Mouse (Mus musculus) MEL (cell line): ENCODE results near the gene Pigl. TPM values are rescaled to one million over a fixed set of nuclear protein-coding genes. Genes with fewer than 3 reads are reported as not detected.

Source experiments
- DNase-seq: peaks from one replicate; pipeline ENCODE4 v3.0.0; 2011; ENCODE audit warnings: low read depth, low spot score
- H3K27ac ChIP-seq: 2 replicates; pipeline ENCODE4 v1.5.1; 2012; ENCODE audit warnings: low read depth, mild to moderate bottlenecking, control low read depth, low read length, moderate library complexity; ENCODE audit not compliant: control insufficient read depth
- H3K27me3 ChIP-seq, 2 experiments: fragments of 150-350 bp in 1 of 2; sonication (generic) in 1 of 2; 2 replicates each; pipeline ENCODE4 v1.6.1; 2012; ENCODE audit warnings: low read length in 2 of 2, mild to moderate bottlenecking in 2 of 2, improper control_type of control experiment in 1 of 2, moderate library complexity in 1 of 2; ENCODE audit not compliant: insufficient read depth in 2 of 2, control insufficient read depth in 1 of 2
- H3K36me3 ChIP-seq, 2 experiments: 2 replicates each; pipeline ENCODE4 v1.6.1; 2012 to 2014; ENCODE audit warnings: low read length in 2 of 2, improper control_type of control experiment in 1 of 2, inconsistent platforms in 1 of 2, mild to moderate bottlenecking in 1 of 2; ENCODE audit not compliant: insufficient read depth in 2 of 2, control insufficient read depth in 1 of 2
- H3K4me1 ChIP-seq, 2 experiments: fragments of 150-350 bp in 1 of 2; sonication (generic) in 1 of 2; 2 replicates each; pipeline ENCODE4 v1.6.1; 2012; ENCODE audit warnings: low read length in 2 of 2, improper control_type of control experiment in 1 of 2, mild to moderate bottlenecking in 1 of 2; ENCODE audit not compliant: insufficient read depth in 2 of 2, control insufficient read depth in 1 of 2
- H3K4me3 ChIP-seq, 2 experiments: fragments of 150-350 bp in 1 of 2; sonication (generic) in 1 of 2; 2 replicates each; pipeline ENCODE4 v1.5.1; 2012; ENCODE audit warnings: low read depth in 2 of 2, low read length in 2 of 2, mild to moderate bottlenecking in 2 of 2, moderate library complexity in 2 of 2, control low read depth in 1 of 2, improper control_type of control experiment in 1 of 2; ENCODE audit not compliant: control insufficient read depth in 1 of 2, insufficient read depth in 1 of 2
- H3K79me2 ChIP-seq: 2 replicates; pipeline ENCODE4 v1.6.1; 2012; ENCODE audit warnings: mild to moderate bottlenecking, low read length, moderate library complexity; ENCODE audit not compliant: control insufficient read depth, poor library complexity, insufficient read depth
- H3K9ac ChIP-seq: 2 replicates; pipeline ENCODE4 v1.6.1; 2012; ENCODE audit warnings: low read depth, mild to moderate bottlenecking, control low read depth, low read length, moderate library complexity; ENCODE audit not compliant: control insufficient read depth, poor library complexity, severe bottlenecking
- H3K9me3 ChIP-seq: fragments of 150-350 bp; sonication (generic); replicated peaks from 2 replicates; pipeline ENCODE4 v1.6.1; 2012; ENCODE audit warnings: mild to moderate bottlenecking, low read length, improper control_type of control experiment, moderate library complexity; ENCODE audit not compliant: insufficient read depth
- BHLHE40 ChIP-seq: IDR thresholded peaks from 2 replicates; pipeline ENCODE4 v1.6.1; 2012; ENCODE audit warnings: low read depth, mild to moderate bottlenecking, inconsistent platforms, low read length, improper control_type of control experiment, borderline replicate concordance
- EP300 ChIP-seq, 2 experiments: IDR thresholded peaks; 2 replicates each; pipeline ENCODE4 v1.6.1; 2011; ENCODE audit warnings: improper control_type of control experiment in 2 of 2, low read length in 2 of 2, low read depth in 1 of 2, mild to moderate bottlenecking in 1 of 2
- ETS1 ChIP-seq: IDR thresholded peaks from 2 replicates; pipeline ENCODE4 v1.6.1; 2012; ENCODE audit warnings: low read depth, mild to moderate bottlenecking, inconsistent platforms, low read length, improper control_type of control experiment, moderate library complexity
- KAT2A ChIP-seq: conservative IDR thresholded peaks from 2 replicates; pipeline ENCODE4 v1.6.1; 2012; ENCODE audit warnings: low read depth, low read length, improper control_type of control experiment, inconsistent platforms
- MEF2A ChIP-seq: IDR thresholded peaks from 2 replicates; pipeline ENCODE4 v1.6.1; 2014; ENCODE audit warnings: low read depth, mild to moderate bottlenecking, inconsistent platforms, low read length, improper control_type of control experiment; ENCODE audit not compliant: poor library complexity, insufficient replicate concordance, severe bottlenecking; ENCODE audit errors: extremely low read depth
- MXI1 ChIP-seq: IDR thresholded peaks from 2 replicates; pipeline ENCODE4 v1.6.1; 2011; ENCODE audit warnings: mild to moderate bottlenecking, low read depth, low read length, improper control_type of control experiment
- MYB ChIP-seq: IDR thresholded peaks from 2 replicates; pipeline ENCODE4 v1.6.1; 2011; ENCODE audit warnings: mild to moderate bottlenecking, low read depth, low read length, improper control_type of control experiment
- MYC ChIP-seq: IDR thresholded peaks from 2 replicates; pipeline ENCODE4 v1.6.1; 2011; ENCODE audit warnings: low read depth, mild to moderate bottlenecking, low read length, improper control_type of control experiment, moderate library complexity
- NELFE ChIP-seq: IDR thresholded peaks from 2 replicates; pipeline ENCODE4 v1.6.1; 2011; ENCODE audit warnings: low read depth, low read length, improper control_type of control experiment
- RCOR1 ChIP-seq: IDR thresholded peaks from 2 replicates; pipeline ENCODE4 v1.6.1; 2012; ENCODE audit warnings: low read depth, mild to moderate bottlenecking, inconsistent platforms, low read length, improper control_type of control experiment
- SIN3A ChIP-seq: IDR thresholded peaks from 2 replicates; pipeline ENCODE4 v1.6.1; 2012; ENCODE audit warnings: low read length, improper control_type of control experiment, inconsistent platforms
- SMC3 ChIP-seq: IDR thresholded peaks from 2 replicates; pipeline ENCODE4 v1.6.1; 2011; ENCODE audit warnings: low read depth, low read length, improper control_type of control experiment
- TCF12 ChIP-seq: IDR thresholded peaks from 2 replicates; pipeline ENCODE4 v1.6.1; 2014; ENCODE audit warnings: low read depth, mild to moderate bottlenecking, inconsistent platforms, low read length, improper control_type of control experiment, moderate library complexity
- UBTF ChIP-seq: IDR thresholded peaks from 2 replicates; pipeline ENCODE4 v1.6.1; 2012; ENCODE audit warnings: low read depth, mild to moderate bottlenecking, inconsistent platforms, low read length, improper control_type of control experiment, moderate library complexity, borderline replicate concordance; ENCODE audit not compliant: insufficient read depth
- ZC3H11A ChIP-seq: IDR thresholded peaks from 2 replicates; pipeline ENCODE4 v1.6.1; 2012; ENCODE audit warnings: low read depth, mild to moderate bottlenecking, inconsistent platforms, low read length, improper control_type of control experiment
- polyA plus RNA-seq, 2 experiments: library from polyadenylated mRNA; stranded (reverse) in 1 of 2; unstranded in 1 of 2; fragments of >175 nt in 1 of 2; fragments of >200 nt in 1 of 2; gene quantifications; 2 replicates each; pipeline versions ENCODE4 v1.2.1 to v1.2.4; 2012; ENCODE audit warnings: low replicate concordance in 2 of 2, low read depth in 1 of 2; ENCODE audit not compliant: insufficient read length in 2 of 2, insufficient read depth in 1 of 2, missing spikeins in 1 of 2
- total RNA-seq: library from RNA; depleted of rRNA; stranded (reverse); fragments of 300-350 nt; gene quantifications from 2 replicates; pipeline ENCODE4 v1.2.3, GENCODE M21; 2012

The Pigl gene
- total and polyA plus RNA-seq, 3 experiments, result 2.0 to 4.1 TPM; not detected in 1

- Histone ChIP-seq H3K9me3 (no peaks in the 10 kb centered on the region), H3K36me3 (peaks cover 0 to 67% of the 10 kb centered on the region in 2 experiments; a peak in 2 of 4 replicates), H3K27me3 (no peaks in the 10 kb centered on the region), H3K4me3 (no peak overlapping the region), H3K9ac (no peak overlapping the region), H3K79me2 (no peaks in the 10 kb centered on the region), H3K4me1 (no peaks in the 10 kb centered on the region), H3K27ac (no peak overlapping the region)
- TF ChIP-seq MYC (no peak), SMC3 (no peak), TCF12 (no peak), MYB (no peak), EP300 (IDR thresholded peaks at IDR 0.05; ENCODE audit: low read depth in 1 of 2, low read length in 2 of 2) (no peak), MEF2A (no peak), RCOR1 (no peak), BHLHE40 (no peak)
- DNase-seq, result no peak
Observed at GRCm38 (mm10) chr11:62408848-62409247, 49.4 kb upstream of the Pigl start.

- H3K27ac ChIP-seq, result no peak overlapping the region
- no peaks in the 10 kb centered on the region for H3K9me3 ChIP-seq
- H3K36me3 ChIP-seq, result peaks cover 0 to 63% of the 10 kb centered on the region in 2 experiments; a peak in 2 of 4 replicates
- no peaks in the 10 kb centered on the region for H3K79me2 ChIP-seq
- H3K4me1 ChIP-seq, result no peaks in the 10 kb centered on the region
- no peak for DNase-seq
- H3K27me3 ChIP-seq, result no peaks in the 10 kb centered on the region
- TF ChIP-seq ZC3H11A, result no peak
- TF ChIP-seq ETS1, result no peak
- TF ChIP-seq RCOR1, result no peak
- TF ChIP-seq KAT2A, result no peak
- no peak for TF ChIP-seq EP300 (IDR thresholded peaks at IDR 0.05; ENCODE audit: low read depth in 1 of 2, low read length in 2 of 2)
- TF ChIP-seq NELFE, result no peak
- TF ChIP-seq SIN3A, result no peak
- TF ChIP-seq BHLHE40, result no peak
- no peak for TF ChIP-seq MXI1
- no peak for TF ChIP-seq UBTF
- no peak overlapping the region for H3K4me3 ChIP-seq
- no peak overlapping the region for H3K9ac ChIP-seq
Observed at GRCm38 (mm10) chr11:62409611-62410010, 48.6 kb upstream of the Pigl start.
